Mouse (Mus musculus) stomach, embryonic 14.5 days (tissue): ENCODE results near the gene F2rl2. TPM values are rescaled to one million over a fixed set of nuclear protein-coding genes. Genes with fewer than 3 reads are reported as not detected.

ENCODE experiments used
- ATAC-seq: fragments of 200-750 bp; cut with Nextera tagmentation; 2 replicates; pipeline ENCODE4 v1.8.0; 2017; ENCODE audit warnings: low read depth, moderate TSS enrichment; ENCODE audit not compliant: insufficient number of reproducible peaks, insufficient read depth, low FRiP score
- H3K27ac ChIP-seq: fragments of 300-500 bp; sonication (generic); 2 replicates; pipeline ENCODE4 v1.5.1; 2014; ENCODE audit warnings: mild to moderate bottlenecking, low read length, moderate library complexity, mixed read lengths
- H3K27me3 ChIP-seq: fragments of 300-500 bp; sonication (generic); 2 replicates; pipeline ENCODE4 v1.6.1; 2014; ENCODE audit warnings: low read length, control low read depth, mixed read lengths; ENCODE audit not compliant: control insufficient read depth, insufficient read depth
- H3K36me3 ChIP-seq: fragments of 300-500 bp; sonication (generic); 2 replicates; pipeline ENCODE4 v1.6.1; 2014; ENCODE audit warnings: mild to moderate bottlenecking, control low read depth, low read length, moderate library complexity, mixed read lengths; ENCODE audit not compliant: control insufficient read depth, insufficient read depth
- H3K4me1 ChIP-seq: fragments of 300-500 bp; sonication (generic); 2 replicates; pipeline ENCODE4 v1.6.1; 2014; ENCODE audit warnings: low read length, control low read depth, mixed read lengths; ENCODE audit not compliant: control insufficient read depth, insufficient read depth
- H3K4me2 ChIP-seq: fragments of 300-500 bp; sonication (generic); replicated peaks from 2 replicates; pipeline ENCODE4 v1.6.1; 2014; ENCODE audit warnings: low read depth, low read length, control low read depth
- H3K4me3 ChIP-seq: fragments of 300-500 bp; sonication (generic); 2 replicates; pipeline ENCODE4 v1.5.1; 2014; ENCODE audit warnings: low read depth, low read length, control low read depth
- H3K9ac ChIP-seq: fragments of 300-500 bp; sonication (generic); replicated peaks from 2 replicates; pipeline ENCODE4 v1.6.1; 2014; ENCODE audit warnings: low read depth, mild to moderate bottlenecking, control low read depth, low read length, moderate library complexity, mixed read lengths
- H3K9me3 ChIP-seq: fragments of 300-500 bp; sonication (generic); 2 replicates; pipeline ENCODE4 v1.6.1; 2016; ENCODE audit warnings: low read depth, low read length, control low read depth; ENCODE audit not compliant: control insufficient read depth
- WGBS: fragments of 180-500 bp; shearing (Covaris S2); extraction: QIAGEN DNeasy Blood & Tissue Kit; methylation state at CpG from one replicate; pipeline ENCODE4 v1.1.7; 2014; 5-methylcytosine and 5-hydroxymethylcytosine counted together
- polyA plus RNA-seq: library from polyadenylated mRNA; unstranded; fragments of >200 nt; fragmentation: Nextera tagmentation; extraction: Ambion mirVana; gene quantifications from 2 replicates; pipeline ENCODE4 v1.2.1, GENCODE M21; 2014

Gene F2rl2
- polyA plus RNA-seq, 1 experiment from 2014 or later = 1.2 TPM

- 83% methylated on average over 9 of the region's 9 CpGs for WGBS
- H3K4me3 ChIP-seq = no peak overlapping the region
- no peaks in the 10 kb centered on the region for H3K36me3 ChIP-seq
- H3K9me3 ChIP-seq = no peaks in the 10 kb centered on the region
- no peak overlapping the region for H3K27ac ChIP-seq
- H3K9ac ChIP-seq = no peak overlapping the region
- no peaks in the 10 kb centered on the region for H3K27me3 ChIP-seq
- no peak overlapping the region for H3K4me2 ChIP-seq
- no peak for ATAC-seq
- H3K4me1 ChIP-seq = no peaks in the 10 kb centered on the region
Observed at GRCm38 (mm10) chr13:95712570-95713268, 16.1 kb downstream of the F2rl2 start.

GRCm38 (mm10) chr13:95714271-95714975, 17.8 kb downstream of the F2rl2 start:
- no peaks in the 10 kb centered on the region for H3K4me1 ChIP-seq
- no peak overlapping the region for H3K27ac ChIP-seq
- no peak for ATAC-seq

GRCm38 (mm10) chr13:95715356-95715755, 18.7 kb downstream of the F2rl2 start:
- Histone ChIP-seq H3K4me2 (no peak overlapping the region), H3K4me1 (no peaks in the 10 kb centered on the region), H3K9ac (no peak overlapping the region), H3K36me3 (no peaks in the 10 kb centered on the region), H3K4me3 (no peak overlapping the region), H3K9me3 (no peaks in the 10 kb centered on the region), H3K27me3 (no peaks in the 10 kb centered on the region), H3K27ac (no peak overlapping the region)
- 67% methylated on average over 4 of the region's 4 CpGs for WGBS
- ATAC-seq = no peak

More at GRCm38 (mm10) chr13:95714271-95714975, 17.8 kb downstream of the F2rl2 start:
- Histone ChIP-seq H3K4me2 (no peak overlapping the region), H3K36me3 (no peaks in the 10 kb centered on the region), H3K9me3 (no peaks in the 10 kb centered on the region), H3K9ac (no peak overlapping the region), H3K27me3 (no peaks in the 10 kb centered on the region), H3K4me3 (no peak overlapping the region)
- 62% methylated on average over 3 of the region's 3 CpGs for WGBS

GRCm38 (mm10) chr13:95719320-95720232, 22.9 kb downstream of the F2rl2 start:
- 0 out of 2 replicates have a peak, but pooled peaks cover 3% of the 10 kb centered on the region for H3K36me3 ChIP-seq
- H3K4me1 ChIP-seq = no peaks in the 10 kb centered on the region
- no peak overlapping the region for H3K4me2 ChIP-seq
- no peak overlapping the region for H3K9ac ChIP-seq
- H3K4me3 ChIP-seq = no peak overlapping the region
- ATAC-seq = peak; percentile 42; the same call in 1 of the 2 replicates
- H3K27ac ChIP-seq = no peak overlapping the region
- H3K9me3 ChIP-seq = no peaks in the 10 kb centered on the region
- H3K27me3 ChIP-seq = no peaks in the 10 kb centered on the region
- WGBS = 59% methylated on average over 14 of the region's 14 CpGs

GRCm38 (mm10) chr13:95730491-95730890, 33.8 kb downstream of the F2rl2 start:
- 0 out of 2 replicates have a peak, but pooled peaks cover 4% of the 10 kb centered on the region for H3K36me3 ChIP-seq
- no peaks in the 10 kb centered on the region for H3K27me3 ChIP-seq
- no peak overlapping the region for H3K4me2 ChIP-seq
- H3K9me3 ChIP-seq = no peaks in the 10 kb centered on the region
- no peak overlapping the region for H3K27ac ChIP-seq
- 90% methylated on average over 4 of the region's 4 CpGs for WGBS
- H3K9ac ChIP-seq = no peak overlapping the region
- no peaks in the 10 kb centered on the region for H3K4me1 ChIP-seq
- no peak for ATAC-seq
- H3K4me3 ChIP-seq = no peak overlapping the region

GRCm38 (mm10) chr13:95739651-95740050, 43.0 kb downstream of the F2rl2 start:
- WGBS = 56% methylated on average over 5 of the region's 5 CpGs
- H3K9me3 ChIP-seq = no peaks in the 10 kb centered on the region
- H3K4me1 ChIP-seq = peaks cover 30% of the 10 kb centered on the region
- no peak overlapping the region for H3K9ac ChIP-seq
- H3K4me2 ChIP-seq = no peak overlapping the region
- no peaks in the 10 kb centered on the region for H3K27me3 ChIP-seq
- no peak for ATAC-seq
- H3K27ac ChIP-seq = 0 out of 2 replicates have a peak overlapping the region, but pooled peaks have one; percentile 39
- H3K36me3 ChIP-seq = no peaks in the 10 kb centered on the region
- no peak overlapping the region for H3K4me3 ChIP-seq

- Histone ChIP-seq H3K36me3 (no peaks in the 10 kb centered on the region), H3K9ac (no peak overlapping the region), H3K27me3 (no peaks in the 10 kb centered on the region), H3K4me2 (no peak overlapping the region), H3K4me3 (no peak overlapping the region), H3K9me3 (no peaks in the 10 kb centered on the region), H3K27ac (peak overlapping the region; percentile 75; the same call in 1 of the 2 replicates), H3K4me1 (peaks cover 39% of the 10 kb centered on the region)
- no peak for ATAC-seq
- 73% methylated on average over 11 of the region's 11 CpGs for WGBS
Observed at GRCm38 (mm10) chr13:95741813-95742689, 45.4 kb downstream of the F2rl2 start.
